Mouse (Mus musculus) embryonic fibroblast, embryonic 13.5 days (primary cell): Measurements from ENCODE around the gene Trim14.

Source experiments
- CTCF ChIP-seq: IDR thresholded peaks from 2 replicates; pipeline ENCODE4 v1.5.1; 2011; ENCODE audit warnings: mild to moderate bottlenecking, control low read depth, low read length, moderate library complexity, borderline replicate concordance; ENCODE audit not compliant: insufficient read depth
- POLR2A ChIP-seq: IDR thresholded peaks from 2 replicates; pipeline ENCODE4 v1.6.1; 2011; ENCODE audit warnings: low read depth, mild to moderate bottlenecking, control low read depth, low read length, moderate library complexity

- no peak for TF ChIP-seq POLR2A
- TF ChIP-seq CTCF = no peak
Observed at GRCm38 (mm10) chr4:46465740-46466139, 70.2 kb downstream of the Trim14 start.
